8 mouse cellular contexts compared by ENCODE assay signal in the genomic region with DNA sequence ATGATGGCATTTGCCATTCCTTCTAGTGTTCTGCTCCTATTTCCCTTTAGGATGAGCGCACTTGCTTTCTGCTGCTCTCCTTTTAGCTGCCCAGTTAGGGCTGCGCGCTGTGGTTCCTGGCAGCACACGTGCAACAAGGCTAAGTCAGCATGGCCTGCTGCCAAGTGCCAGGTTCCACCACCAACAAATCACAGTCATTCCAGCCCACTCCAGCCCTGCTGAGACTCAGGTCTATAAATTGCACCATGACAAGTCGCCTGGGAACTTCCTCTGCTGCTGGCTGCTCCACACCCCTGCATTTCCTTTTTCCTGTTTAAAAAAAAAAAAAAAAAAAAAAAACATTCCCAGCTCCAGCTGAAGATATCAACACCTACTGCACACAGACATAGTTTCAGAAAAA.
DNase-seq lines count a peak whose midpoint lies in the region; ATAC-seq and TF ChIP-seq lines count a peak whose summit lies in the region.

No protein-coding gene starts in this region.

- no peaks in the 10 kb centered on the region for H3K27me3 ChIP-seq in cerebellum, adult 2 months (ENCODE audit: control insufficient read depth, insufficient read depth, low read length)
- no peaks in the 10 kb centered on the region for H3K27me3 ChIP-seq in hindbrain, embryonic 14.5 days (ENCODE audit: control insufficient read depth, insufficient read depth, low read length)
- H3K27me3 ChIP-seq in stomach, embryonic 16.5 days (ENCODE audit: control insufficient read depth, insufficient read depth, low read length), result no peaks in the 10 kb centered on the region

- no peak overlapping the region for H3K9ac ChIP-seq in hindbrain, embryonic 14.5 days
- no peak overlapping the region for H3K9ac ChIP-seq in stomach, embryonic 16.5 days (ENCODE audit: low read length)

- no peaks in the 10 kb centered on the region for H3K9me3 ChIP-seq in hindbrain, embryonic 14.5 days (ENCODE audit: control insufficient read depth, low read length)
- H3K9me3 ChIP-seq in stomach, embryonic 16.5 days (replicated peaks; ENCODE audit: control insufficient read depth, low read length), result no peaks in the 10 kb centered on the region

- H3K4me1 ChIP-seq in cerebellum, adult 2 months (ENCODE audit: control insufficient read depth, insufficient read depth, low read length), result peaks cover 10% of the 10 kb centered on the region
- H3K4me1 ChIP-seq in hindbrain, embryonic 14.5 days (replicated peaks; ENCODE audit: control insufficient read depth, insufficient read depth, low read length), result no peaks in the 10 kb centered on the region
- H3K4me1 ChIP-seq in stomach, embryonic 16.5 days (ENCODE audit: control insufficient read depth, insufficient read depth, low read length), result peaks cover 8% of the 10 kb centered on the region

- no peak for TF ChIP-seq CTCF in cerebellum, adult 2 months (IDR thresholded peaks at IDR 0.05; ENCODE audit: borderline replicate concordance, insufficient read depth, low read depth, low read length)
- no peak for TF ChIP-seq CTCF in gastrocnemius, adult 2 months (IDR thresholded peaks at IDR 0.05)

- TF ChIP-seq POLR2A in cerebellum, adult 2 months (IDR thresholded peaks at IDR 0.05; ENCODE audit: borderline replicate concordance, insufficient read depth, low read length), result no peak

- H3K36me3 ChIP-seq in hindbrain, embryonic 14.5 days (replicated peaks; ENCODE audit: control insufficient read depth, insufficient read depth), result no peaks in the 10 kb centered on the region
- H3K36me3 ChIP-seq in stomach, embryonic 16.5 days (ENCODE audit: control insufficient read depth, insufficient read depth, low read length), result no peaks in the 10 kb centered on the region

- peak; percentile 90 to 91 for DNase-seq in adrenal gland, adult (ENCODE audit: inconsistent age in 2 of 2, low spot score in 1 of 2)
- DNase-seq in cerebellum, adult 2 months, result peak; percentile 47 to 71
- peak; percentile 83 for DNase-seq in gastrocnemius, adult 2 months
- DNase-seq in hindbrain, embryonic 14.5 days (ENCODE audit: low spot score), result peak; percentile 41
- DNase-seq in left cerebral cortex, adult 8-10 months (ENCODE audit: low spot score in 2 of 2), result peak; percentile 7 to 59
- peak; percentile 87 for DNase-seq in lung, postnatal 25 days (ENCODE audit: low spot score)

- H3K4me3 ChIP-seq in cerebellum, adult 2 months (replicated peaks; ENCODE audit: insufficient read depth, low read depth, low read length), result no peak overlapping the region
- peak overlapping the region; percentile 26 for H3K4me3 ChIP-seq in gastrocnemius, adult 2 months
- no peak overlapping the region for H3K4me3 ChIP-seq in hindbrain, embryonic 14.5 days (replicated peaks; ENCODE audit: low read length)
- H3K4me3 ChIP-seq in stomach, embryonic 16.5 days (replicated peaks; ENCODE audit: low read length), result no peak overlapping the region

- no peak overlapping the region for H3K27ac ChIP-seq in cerebellum, adult 2 months (ENCODE audit: insufficient read depth, low read length)
- H3K27ac ChIP-seq in gastrocnemius, adult 2 months, result peak overlapping the region; percentile 86
- H3K27ac ChIP-seq in hindbrain, embryonic 14.5 days, result no peak overlapping the region
- peak overlapping the region; percentile 72 for H3K27ac ChIP-seq in stomach, embryonic 16.5 days (ENCODE audit: low read length)

- intact Hi-C loops in gastrocnemius, adult 2 months (cut with DNase I), result loop anchor here (5.0 kb wide), 1 partner anchor 75 kb away; no protein-coding TSS in a partner anchor

- 8% methylated on average over 5 of the region's 5 CpGs for WGBS in cerebellum, adult 2 months
- 71% methylated on average over 5 of the region's 5 CpGs for WGBS in hindbrain, embryonic 14.5 days
- 36% methylated on average over 5 of the region's 5 CpGs for WGBS in stomach, embryonic 16.5 days

- no peak overlapping the region for H3K4me2 ChIP-seq in hindbrain, embryonic 14.5 days (replicated peaks)
- no peak overlapping the region for H3K4me2 ChIP-seq in stomach, embryonic 16.5 days (ENCODE audit: low read depth, low read length)

- ATAC-seq in hindbrain, embryonic 14.5 days (ENCODE audit: low FRiP score), result peak; percentile 51; the same call in 1 of the 2 replicates
- peak; percentile 80 for ATAC-seq in stomach, embryonic 16.5 days (ENCODE audit: insufficient read depth, low FRiP score)
- ATAC-seq in erythroid progenitor cell, adult 5-6 weeks (replicated peaks; ENCODE audit: low FRiP score, poor library complexity, severe bottlenecking), result no peak

Comparison
In these comparisons a context has a peak if more than half of its experiments do, and no peak if none do; other contexts are left out.
1. DNase-seq: peak in every context shown above with its lines; median percentile 90 in adrenal gland, adult; 87 in lung, postnatal 25 days; 83 in gastrocnemius, adult 2 months; 59 in cerebellum, adult 2 months; 41 in hindbrain, embryonic 14.5 days; 33 in left cerebral cortex, adult 8-10 months.
2. H3K27ac ChIP-seq: peak in gastrocnemius, adult 2 months (single experiment) and stomach, embryonic 16.5 days (single experiment); none in cerebellum, adult 2 months (single experiment) and hindbrain, embryonic 14.5 days (single experiment).